Mouse (Mus musculus) kidney, postnatal 36 days (tissue): ENCODE data around the gene Sptssb.

Experiments used
- DNase-seq, 2 experiments: peaks; one replicate each; pipeline ENCODE4 v3.0.0; 2021 to 2022; ENCODE audit warnings: mixed read lengths in 2 of 2

The Sptssb gene

GRCm38 (mm10) chr3:69859858-69860588 lies at the start of gene Sptssb:
Gene Sptssb, minus strand, starts transcription at chr3:69859940.
- peak; percentile 73 to 76 for DNase-seq

GRCm38 (mm10) chr3:69908074-69908473 lies 48.3 kb upstream of the Sptssb start:
- no peak for DNase-seq

GRCm38 (mm10) chr3:69907564-69907963 lies 47.8 kb upstream of the Sptssb start:
- DNase-seq, result no peak

GRCm38 (mm10) chr3:69902787-69903477 lies 43.2 kb upstream of the Sptssb start:
- DNase-seq, result no peak

- no peak for DNase-seq
Observed at GRCm38 (mm10) chr3:69902382-69902781, 42.6 kb upstream of the Sptssb start.

- no peak for DNase-seq
Observed at GRCm38 (mm10) chr3:69901874-69902381, 42.2 kb upstream of the Sptssb start.

GRCm38 (mm10) chr3:69900335-69900734 lies 40.6 kb upstream of the Sptssb start:
- DNase-seq, result no peak

GRCm38 (mm10) chr3:69897917-69898594 lies 38.3 kb upstream of the Sptssb start:
- DNase-seq, result peak; percentile 27 to 48

- no peak for DNase-seq
Observed at GRCm38 (mm10) chr3:69895516-69895915, 35.8 kb upstream of the Sptssb start.

- no peak for DNase-seq
Observed at GRCm38 (mm10) chr3:69892187-69893094, 32.7 kb upstream of the Sptssb start.

- peak; percentile 5 to 31 for DNase-seq
Observed at GRCm38 (mm10) chr3:69885866-69886265, 26.1 kb upstream of the Sptssb start.

- DNase-seq, result no peak
Observed at GRCm38 (mm10) chr3:69883710-69884109, 24.0 kb upstream of the Sptssb start.

GRCm38 (mm10) chr3:69877538-69877937 lies 17.8 kb upstream of the Sptssb start:
- DNase-seq, result no peak

GRCm38 (mm10) chr3:69874721-69875120 lies 15.0 kb upstream of the Sptssb start:
- DNase-seq, result no peak

- no peak for DNase-seq
Observed at GRCm38 (mm10) chr3:69872661-69873327, 13.1 kb upstream of the Sptssb start.

GRCm38 (mm10) chr3:69871174-69871573 lies 11.4 kb upstream of the Sptssb start:
- no peak for DNase-seq

- DNase-seq, result no peak
Observed at GRCm38 (mm10) chr3:69869702-69870101, 10.0 kb upstream of the Sptssb start.

- no peak for DNase-seq
Observed at GRCm38 (mm10) chr3:69861789-69862395, 2.2 kb upstream of the Sptssb start.

GRCm38 (mm10) chr3:69860589-69861521 lies 1.1 kb upstream of the Sptssb start:
- peak; percentile 4 to 22 for DNase-seq

GRCm38 (mm10) chr3:69839485-69839884 lies 20.3 kb downstream of the Sptssb start:
- DNase-seq, result no peak
